In the genomic region with DNA sequence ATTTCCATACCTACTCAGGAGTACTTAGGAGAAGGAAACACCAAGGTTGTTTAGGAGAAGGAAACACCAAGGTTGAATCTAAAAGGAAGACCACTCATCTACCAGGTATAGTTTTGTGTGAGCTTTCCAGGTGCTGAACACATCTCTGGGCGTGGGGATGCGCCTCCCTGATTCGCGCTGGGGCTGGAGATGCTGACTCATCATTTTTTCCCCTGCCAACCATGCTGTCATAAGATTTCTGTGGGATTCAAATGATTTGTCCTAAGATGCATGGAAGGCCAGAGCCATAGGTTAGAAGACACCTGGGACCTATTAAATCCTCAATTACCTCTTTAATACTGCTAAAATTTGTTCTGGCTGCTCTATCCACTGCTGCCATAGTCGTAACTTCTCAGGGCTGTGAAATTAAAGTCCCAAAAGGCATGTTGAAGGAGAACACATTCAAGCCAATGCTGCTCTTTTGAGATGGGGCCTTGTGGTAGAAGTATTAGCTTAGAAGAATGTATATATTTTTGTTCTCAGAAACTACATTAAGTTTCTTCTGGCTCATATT, we compare ENCODE assay signal across 22 mouse cellular contexts.
"Had no signal": no experiment of that assay in that cellular context is flagged by ENCODE, and none has a peak within 500 bp of the region (broad histone marks: within the 10 kb centered on the region; RNA-seq: fewer than 3 reads in every experiment).

No protein-coding gene starts in this region.

- H3K27me3 ChIP-seq: heart, embryonic 12.5 days; hindbrain, embryonic 12.5 days; intestine, embryonic 15.5 days; liver, embryonic 13.5 days; liver, embryonic 15.5 days had no signal

- H3K9ac ChIP-seq: heart, embryonic 12.5 days; hindbrain, embryonic 12.5 days; hindbrain, embryonic 14.5 days; intestine, embryonic 15.5 days; liver, embryonic 13.5 days; liver, embryonic 15.5 days had no signal

- H3K4me1 ChIP-seq: hindbrain, embryonic 10.5 days; hindbrain, embryonic 12.5 days; intestine, embryonic 15.5 days; liver, embryonic 13.5 days; liver, embryonic 15.5 days had no signal

- DNase-seq: gastrocnemius, postnatal 14 days; gastrocnemius, postnatal 36 days; heart, adult 11 months; heart, adult 2 months; kidney, adult 18-20 months; kidney, postnatal 10 days; kidney, postnatal 4 days; left cerebral cortex, postnatal 4 days; liver; liver, embryonic 13.5 days had no signal

- H3K4me3 ChIP-seq: heart, adult 2 months; heart, embryonic 10.5 days; heart, embryonic 12.5 days; hindbrain, embryonic 10.5 days; hindbrain, embryonic 12.5 days; intestine, embryonic 15.5 days; layer of hippocampus, adult 2 months; left cerebral cortex, adult 2 months; liver, embryonic 13.5 days; liver, embryonic 15.5 days had no signal

- H3K9me3 ChIP-seq: heart, embryonic 10.5 days; heart, embryonic 12.5 days; hindbrain, embryonic 10.5 days; hindbrain, embryonic 12.5 days; intestine, embryonic 15.5 days; liver, embryonic 13.5 days; liver, embryonic 15.5 days had no signal

- ATAC-seq: hindbrain, embryonic 16.5 days; inflammation-experienced regulatory T-cells, adult 6 months; intestine, embryonic 15.5 days had no signal

- H3K27ac ChIP-seq: heart, adult 2 months; heart, embryonic 10.5 days; hindbrain, embryonic 10.5 days; hindbrain, embryonic 12.5 days; hindbrain, embryonic 14.5 days; intestine, embryonic 15.5 days; layer of hippocampus, adult 2 months; left cerebral cortex, adult 2 months; liver, embryonic 13.5 days; liver, embryonic 15.5 days had no signal

- H3K36me3 ChIP-seq: heart, embryonic 10.5 days; heart, embryonic 12.5 days; hindbrain, embryonic 10.5 days; hindbrain, embryonic 12.5 days; intestine, embryonic 15.5 days; liver, embryonic 13.5 days; liver, embryonic 15.5 days had no signal

- H3K4me2 ChIP-seq: heart, embryonic 12.5 days; hindbrain, embryonic 12.5 days; hindbrain, embryonic 14.5 days; intestine, embryonic 15.5 days; liver, embryonic 11.5 days; liver, embryonic 13.5 days; liver, embryonic 15.5 days had no signal
